Mouse (Mus musculus): ENCODE data around the gene Irs1. TPM values are rescaled to one million over a fixed set of nuclear protein-coding genes. Genes with fewer than 3 reads are reported as not detected.

Irs1 gene
- polyA plus RNA-seq, 1 experiment from 2014 or later, result 14.7 TPM

DNA sequence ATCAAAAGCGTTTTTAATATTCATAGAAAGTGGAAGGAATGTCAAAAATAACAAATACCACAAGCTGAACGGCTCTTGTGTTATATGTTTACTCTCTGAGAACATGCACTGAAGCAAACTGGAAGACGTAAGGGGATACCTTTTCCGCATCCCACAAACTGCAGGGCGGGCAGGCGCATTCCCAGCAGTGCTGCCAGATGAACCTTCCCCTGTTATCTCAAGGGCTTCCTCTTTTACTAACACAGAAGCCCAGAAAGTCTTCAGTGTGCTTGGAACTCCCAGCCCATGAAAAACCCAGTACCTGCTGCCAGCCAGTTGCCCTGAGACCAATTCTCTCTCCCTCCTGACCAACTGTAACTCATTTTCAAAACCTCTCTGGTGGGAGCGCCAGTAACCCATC, 90.6 kb downstream of the Irs1 start:
- H3K27me3 ChIP-seq, result no peaks in the 10 kb centered on the region
- no peaks in the 10 kb centered on the region for H3K36me3 ChIP-seq
- H3K9ac ChIP-seq, result no peak overlapping the region
- H3K9me3 ChIP-seq, result no peaks in the 10 kb centered on the region
- H3K27ac ChIP-seq, result peak overlapping the region; percentile 41; the same call in 1 of the 2 replicates
- no peak for ATAC-seq (ENCODE audit: insufficient number of reproducible peaks, insufficient read depth, low FRiP score, low TSS enrichment)
- H3K4me3 ChIP-seq, result no peak overlapping the region
- H3K4me2 ChIP-seq (replicated peaks), result no peak overlapping the region
- 63% methylated on average over 7 of the region's 7 CpGs for WGBS
- peaks cover 9% of the 10 kb centered on the region; the same call in 1 of the 2 replicates for H3K4me1 ChIP-seq

DNA sequence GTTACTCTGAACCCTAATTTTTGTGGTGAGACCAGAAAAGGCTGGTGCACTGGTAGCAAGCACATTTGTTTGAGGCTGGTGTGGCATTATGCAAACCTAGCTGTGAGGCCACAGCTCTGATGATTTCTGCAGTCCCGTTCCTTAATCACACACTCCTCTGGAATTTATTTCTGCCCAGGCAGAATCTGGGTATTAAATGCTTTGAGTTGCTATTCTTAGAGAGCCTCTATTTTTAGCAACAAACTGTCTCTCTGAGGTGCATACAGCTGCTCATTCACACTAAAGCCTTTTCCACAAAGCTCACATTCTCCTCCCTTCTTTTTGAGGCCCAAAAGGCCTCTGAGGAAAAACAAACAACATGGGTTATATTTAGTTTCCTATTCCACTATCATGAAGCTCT, 91.3 kb downstream of the Irs1 start:
- H3K27ac ChIP-seq, result 0 out of 2 replicates have a peak overlapping the region, but pooled peaks have one; percentile 18
- H3K4me2 ChIP-seq (replicated peaks), result no peak overlapping the region

DNA sequence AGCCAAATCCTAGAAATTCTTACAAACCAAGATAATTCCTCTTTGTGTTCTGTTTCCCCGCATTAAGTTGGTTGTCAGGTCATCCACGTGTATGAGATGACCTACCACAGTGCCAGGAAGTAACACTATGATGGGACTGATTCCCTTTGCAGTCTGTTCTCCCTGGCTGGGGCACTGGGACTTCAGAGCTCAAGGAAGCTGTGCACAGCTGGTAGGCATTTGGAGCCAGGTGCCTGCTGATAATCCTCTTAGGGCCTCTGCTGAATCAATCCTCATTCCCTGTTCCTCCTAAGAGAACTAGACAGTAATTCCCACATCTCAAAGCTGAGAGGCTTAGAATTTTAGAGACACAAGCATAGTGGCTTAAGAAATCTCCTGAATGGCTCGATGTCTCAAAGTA, 99.6 kb downstream of the Irs1 start:
- Histone ChIP-seq H3K4me3 (no peak overlapping the region), H3K36me3 (no peaks in the 10 kb centered on the region), H3K27ac (no peak overlapping the region), H3K27me3 (no peaks in the 10 kb centered on the region), H3K4me2 (replicated peaks) (no peak overlapping the region), H3K4me1 (no peaks in the 10 kb centered on the region), H3K9ac (no peak overlapping the region), H3K9me3 (no peaks in the 10 kb centered on the region)
- no peak for ATAC-seq (ENCODE audit: insufficient number of reproducible peaks, insufficient read depth, low FRiP score, low TSS enrichment)
- 34% methylated on average over 3 of the region's 3 CpGs for WGBS

More for the DNA sequence above, 91.3 kb downstream of the Irs1 start:
- no peaks in the 10 kb centered on the region for H3K36me3 ChIP-seq
- 12% methylated on average over 1 of the region's 1 CpGs for WGBS
- no peaks in the 10 kb centered on the region for H3K9me3 ChIP-seq
- H3K27me3 ChIP-seq, result no peaks in the 10 kb centered on the region
- H3K9ac ChIP-seq, result no peak overlapping the region
- H3K4me3 ChIP-seq, result no peak overlapping the region
- no peak for ATAC-seq (ENCODE audit: insufficient number of reproducible peaks, insufficient read depth, low FRiP score, low TSS enrichment)
- peaks cover 9% of the 10 kb centered on the region; the same call in 1 of the 2 replicates for H3K4me1 ChIP-seq

DNA sequence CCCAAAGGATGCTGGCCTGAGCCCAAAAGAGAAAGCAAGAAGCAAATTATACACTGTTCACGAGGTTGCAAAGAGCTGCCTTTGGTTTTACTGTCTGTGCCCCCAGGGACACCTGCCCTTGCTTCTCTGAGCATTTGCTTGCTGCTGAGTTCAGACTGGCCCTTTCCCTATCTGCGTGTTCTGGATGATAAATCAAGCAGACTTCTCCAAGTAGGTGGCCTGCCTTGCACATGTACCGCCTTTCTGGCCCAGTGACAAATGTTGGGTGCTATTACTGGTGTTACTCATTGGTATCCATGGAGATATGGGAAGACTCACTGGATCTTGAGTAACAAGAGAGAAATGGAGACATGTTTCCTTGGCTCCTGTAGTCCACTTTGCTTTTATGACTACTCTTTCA, 101.7 kb downstream of the Irs1 start:
- WGBS, result 70% methylated on average over 3 of the region's 3 CpGs
- no peaks in the 10 kb centered on the region for H3K36me3 ChIP-seq
- H3K4me1 ChIP-seq, result no peaks in the 10 kb centered on the region
- H3K9me3 ChIP-seq, result no peaks in the 10 kb centered on the region
- no peak overlapping the region for H3K27ac ChIP-seq
- H3K4me2 ChIP-seq (replicated peaks), result no peak overlapping the region
- no peak for ATAC-seq (ENCODE audit: insufficient number of reproducible peaks, insufficient read depth, low FRiP score, low TSS enrichment)
- H3K4me3 ChIP-seq, result no peak overlapping the region
- no peak overlapping the region for H3K9ac ChIP-seq
- no peaks in the 10 kb centered on the region for H3K27me3 ChIP-seq

DNA sequence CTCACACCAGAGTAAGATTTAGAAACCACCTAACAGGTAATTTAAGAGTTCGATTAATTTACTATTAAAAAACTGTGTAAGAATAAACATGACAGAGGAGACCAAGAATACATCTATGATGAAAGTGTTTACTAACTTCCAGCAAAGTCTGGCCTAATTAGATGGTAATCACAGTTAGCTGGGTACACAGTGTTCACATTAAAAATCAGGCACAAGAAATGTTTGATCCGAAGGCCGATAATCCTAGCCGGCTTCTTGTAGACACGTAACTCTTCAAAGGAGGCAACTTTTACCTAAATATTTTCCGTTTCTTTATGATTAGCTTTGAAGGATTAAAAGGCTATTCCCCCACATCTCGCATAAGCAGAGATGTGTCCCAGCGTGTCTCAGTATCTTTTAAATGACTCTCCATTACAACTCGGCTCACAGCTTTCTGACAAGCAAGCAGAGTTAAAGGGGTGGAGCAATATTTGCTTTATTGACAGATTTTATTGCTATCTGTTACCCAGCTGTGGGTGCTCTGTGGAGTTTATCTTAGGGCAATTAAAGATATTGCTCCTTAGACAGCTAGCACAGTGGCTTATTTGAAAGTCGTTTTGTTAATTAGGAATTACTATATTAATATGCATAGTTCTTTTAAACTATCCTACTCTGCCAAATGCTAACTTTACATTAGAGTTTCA, 102.5 kb downstream of the Irs1 start:
- ATAC-seq (ENCODE audit: insufficient number of reproducible peaks, insufficient read depth, low FRiP score, low TSS enrichment), result no peak
- WGBS, result 77% methylated on average over 10 of the region's 10 CpGs
- H3K27ac ChIP-seq, result no peak overlapping the region
- no peaks in the 10 kb centered on the region for H3K27me3 ChIP-seq
- H3K4me2 ChIP-seq (replicated peaks), result no peak overlapping the region
- no peaks in the 10 kb centered on the region for H3K4me1 ChIP-seq
- no peaks in the 10 kb centered on the region for H3K36me3 ChIP-seq
- H3K9ac ChIP-seq, result no peak overlapping the region
- H3K4me3 ChIP-seq, result no peak overlapping the region
- no peaks in the 10 kb centered on the region for H3K9me3 ChIP-seq

DNA sequence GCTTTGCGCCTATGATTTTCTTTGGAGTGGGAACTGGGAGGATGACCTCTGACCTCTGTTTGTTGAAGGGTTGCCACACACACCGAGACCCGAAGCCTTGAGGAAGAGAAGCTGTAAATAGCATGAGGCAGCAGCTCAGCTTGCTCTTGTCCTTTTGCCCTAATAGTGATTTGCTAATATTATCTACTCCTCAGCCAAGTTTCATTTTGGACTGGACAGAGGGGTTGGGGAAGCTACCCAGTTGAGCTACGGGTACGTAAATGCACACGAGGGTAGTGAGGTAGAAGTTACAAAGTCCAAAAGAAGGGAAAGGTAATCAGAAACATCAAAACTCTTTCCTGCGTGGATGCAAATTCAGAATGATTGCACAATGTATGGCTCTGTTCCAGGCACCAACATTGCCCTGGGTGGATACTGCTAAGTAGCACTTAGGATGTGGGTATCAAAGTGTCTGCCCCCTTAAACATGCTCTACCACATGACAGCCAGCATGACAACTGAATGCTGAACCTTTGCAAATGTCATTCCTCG, 107.2 kb downstream of the Irs1 start:
- no peak overlapping the region for H3K27ac ChIP-seq
- no peaks in the 10 kb centered on the region for H3K27me3 ChIP-seq
- no peak overlapping the region for H3K9ac ChIP-seq
- WGBS, result 67% methylated on average over 8 of the region's 8 CpGs
- no peaks in the 10 kb centered on the region for H3K9me3 ChIP-seq
- no peak overlapping the region for H3K4me2 ChIP-seq (replicated peaks)
- H3K4me1 ChIP-seq, result no peaks in the 10 kb centered on the region
- no peaks in the 10 kb centered on the region for H3K36me3 ChIP-seq
- no peak for ATAC-seq (ENCODE audit: insufficient number of reproducible peaks, insufficient read depth, low FRiP score, low TSS enrichment)
- no peak overlapping the region for H3K4me3 ChIP-seq

Other genes starting within 250 kb of the Irs1 start
- 29.5 and 34.3 TPM in 2 replicates for gene Gm9747, start 58.3 kb downstream of the Irs1 start, polyA plus RNA-seq (2016; fragmentation: Nextera tagmentation; extraction: Ambion mirVana)
- gene Rhbdd1, start 25.0 kb upstream of the Irs1 start, polyA plus RNA-seq (2016; fragmentation: Nextera tagmentation; extraction: Ambion mirVana), result 7.3 and 7.6 TPM in 2 replicates